Mouse (Mus musculus) megakaryocyte, embryonic 14.5 days (primary cell): ENCODE data around the gene Selenos.

Experiments
- FLI1 ChIP-seq: IDR thresholded peaks from 2 replicates; pipeline ENCODE4 v1.6.1; 2012; ENCODE audit warnings: low read length, inconsistent platforms, mixed read lengths
- GATA1 ChIP-seq: IDR thresholded peaks from 3 replicates; pipeline ENCODE4 v1.6.1; 2012; ENCODE audit warnings: mixed read lengths, low read length, inconsistent platforms, borderline replicate concordance

DNA sequence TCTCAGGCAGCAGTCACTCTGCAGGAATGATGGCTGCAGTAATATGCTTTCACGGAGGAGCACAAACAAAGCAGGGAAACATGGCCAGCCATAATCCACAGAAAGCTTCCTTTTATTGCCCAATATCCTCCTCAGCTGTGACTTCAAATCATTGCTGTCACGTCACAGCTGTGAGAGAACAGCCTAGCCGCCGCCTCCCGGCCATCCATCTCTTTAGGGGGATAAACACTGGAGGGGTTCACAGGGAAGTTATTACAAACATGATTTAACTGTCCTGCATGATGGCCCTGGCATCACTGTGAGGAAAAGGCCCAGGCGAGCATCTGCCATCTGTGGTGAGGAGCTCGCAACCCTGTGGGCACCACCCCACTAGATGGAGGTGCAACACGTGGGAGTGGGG is 42.6 kb upstream of the Selenos start:
- TF ChIP-seq FLI1, result no peak
- TF ChIP-seq GATA1, result no peak
